Comparison of ENCODE assay signal across 18 mouse cellular contexts in genomic region chr4:126152864-126153263, GRCm38 (mm10). TPM values are rescaled to one million over a fixed set of nuclear protein-coding genes. Genes with fewer than 3 reads are reported as not detected.
DNase-seq lines count a peak whose midpoint lies in the region; TF ChIP-seq lines count a peak whose summit lies in the region.
"Had no signal": no experiment of that assay in that cellular context is flagged by ENCODE, and none has a peak within 500 bp of the region (broad histone marks: within the 10 kb centered on the region; RNA-seq: fewer than 3 reads in every experiment).

No protein-coding gene starts in this region.

- H3K4me3 ChIP-seq in heart, embryonic 10.5 days, result peak overlapping the region; percentile 8; the same call in 1 of the 2 replicates
- no peak overlapping the region for H3K4me3 ChIP-seq in embryonic facial prominence, embryonic 10.5 days
- H3K4me3 ChIP-seq in layer of hippocampus, adult 2 months, result no peak overlapping the region
- H3K4me3 ChIP-seq: embryonic facial prominence, embryonic 13.5 days; forebrain, embryonic 10.5 days; heart, embryonic 13.5 days; hindbrain, embryonic 12.5 days; hindbrain, embryonic 15.5 days had no signal

- WGBS in heart, embryonic 10.5 days, result 42% methylated on average over 14 of the region's 14 CpGs
- 62% methylated on average over 14 of the region's 14 CpGs for WGBS in embryonic facial prominence, embryonic 10.5 days

- H3K27ac ChIP-seq in heart, embryonic 10.5 days, result 0 out of 2 replicates have a peak overlapping the region, but pooled peaks have one; percentile 17
- H3K27ac ChIP-seq in embryonic facial prominence, embryonic 10.5 days (replicated peaks), result 0 out of 2 replicates have a peak overlapping the region, but pooled peaks have one; percentile 85
- H3K27ac ChIP-seq in layer of hippocampus, adult 2 months, result no peak overlapping the region
- H3K27ac ChIP-seq: embryonic facial prominence, embryonic 13.5 days; forebrain, embryonic 10.5 days; heart, embryonic 13.5 days; hindbrain, embryonic 12.5 days; hindbrain, embryonic 15.5 days had no signal

- H3K27me3 ChIP-seq in heart, embryonic 10.5 days (ENCODE audit: insufficient read depth, poor library complexity, severe bottlenecking), result peaks cover 20% of the 10 kb centered on the region
- H3K27me3 ChIP-seq in embryonic facial prominence, embryonic 10.5 days (replicated peaks; ENCODE audit: low read depth, poor library complexity, severe bottlenecking), result peaks cover 41% of the 10 kb centered on the region
- H3K27me3 ChIP-seq: embryonic facial prominence, embryonic 13.5 days had no signal

- H3K36me3 ChIP-seq in heart, embryonic 10.5 days, result peaks cover 18% of the 10 kb centered on the region
- peaks cover 40% of the 10 kb centered on the region for H3K36me3 ChIP-seq in embryonic facial prominence, embryonic 10.5 days (replicated peaks)
- H3K36me3 ChIP-seq: hindbrain, embryonic 12.5 days; hindbrain, embryonic 15.5 days had no signal

- intact Hi-C loops in heart, postnatal 25 days (cut with DNase I), result no loop called here

- peak; percentile 54 for DNase-seq in adrenal gland, adult 2 months
- no peak for DNase-seq in adrenal gland, postnatal 10 days
- no peak for DNase-seq in heart, embryonic 10.5 days (ENCODE audit: low spot score)
- no peak for DNase-seq in heart, postnatal 25 days (ENCODE audit: low spot score)
- DNase-seq in embryonic facial prominence, embryonic 10.5 days (ENCODE audit: low spot score), result no peak
- no peak for DNase-seq in layer of hippocampus, adult 2 months (ENCODE audit: low spot score in 2 of 2)
- DNase-seq: cerebellum, adult 2 months; cerebellum, adult 9-11 months; cerebellum, postnatal 25 days; gastrocnemius, postnatal 25 days; heart, adult 18-20 months; heart, postnatal 14 days had no signal

- no peak for TF ChIP-seq CTCF in layer of hippocampus, adult 2 months (conservative IDR thresholded peaks at IDR 0.05)

- H3K9me3 ChIP-seq in heart, embryonic 10.5 days, result no peaks in the 10 kb centered on the region
- no peaks in the 10 kb centered on the region; the same call in 1 of the 2 replicates for H3K9me3 ChIP-seq in embryonic facial prominence, embryonic 10.5 days
- H3K9me3 ChIP-seq: embryonic facial prominence, embryonic 13.5 days; forebrain, embryonic 10.5 days; heart, embryonic 13.5 days; hindbrain, embryonic 12.5 days; hindbrain, embryonic 15.5 days had no signal

- peaks cover 69% of the 10 kb centered on the region for H3K4me1 ChIP-seq in heart, embryonic 10.5 days
- peaks cover 69% of the 10 kb centered on the region for H3K4me1 ChIP-seq in embryonic facial prominence, embryonic 10.5 days

RNA-seq across cellular contexts. Expression of gene Eva1b, which starts 5.3 kb away (rescaled TPM):
- 10 to 100 TPM; 13.3 to 35.0 TPM for total RNA-seq in adrenal gland, adult 2 months (2021)
- 111 and 156 TPM in 2 replicates for polyA plus RNA-seq in adrenal gland, adult 2 months (2012; rRNA removed)
- total RNA-seq in adrenal gland, postnatal 10 days (2021), result 10 to 100 TPM; 36.3 to 41.2 TPM
- 26.3 and 39.5 TPM in 2 replicates for polyA plus RNA-seq in heart, embryonic 10.5 days (2016; fragmentation: Nextera tagmentation; extraction: Ambion mirVana)
- total RNA-seq in heart, postnatal 25 days (2021), result 10 to 100 TPM; 15.2 to 17.6 TPM
- 37.1 and 38.9 TPM in 2 replicates for polyA plus RNA-seq in embryonic facial prominence, embryonic 10.5 days (2016; fragmentation: Nextera tagmentation; extraction: Ambion mirVana)
- 1 to 10 TPM; 3.3 to 3.6 TPM for total RNA-seq in layer of hippocampus, adult 2 months (2021)

RNA-seq across cellular contexts. Expression of gene Sh3d21, which starts 10.4 kb away (rescaled TPM):
- 1 to 10 TPM; 2.5 to 3.2 TPM for total RNA-seq in adrenal gland, adult 2 months (2021)
- 1.4 and 1.8 TPM in 2 replicates for polyA plus RNA-seq in adrenal gland, adult 2 months (2012; rRNA removed)
- total RNA-seq in adrenal gland, postnatal 10 days (2021), result 1 to 10 TPM; 3.3 to 3.9 TPM
- polyA plus RNA-seq in heart, embryonic 10.5 days (2016; fragmentation: Nextera tagmentation; extraction: Ambion mirVana), result 2.0 and 3.1 TPM in 2 replicates
- total RNA-seq in heart, postnatal 25 days (2021), result 1 to 10 TPM; 1.9 to 3.1 TPM
- 2.0 and 3.1 TPM in 2 replicates for polyA plus RNA-seq in embryonic facial prominence, embryonic 10.5 days (2016; fragmentation: Nextera tagmentation; extraction: Ambion mirVana)
- total RNA-seq in layer of hippocampus, adult 2 months (2021), result under 1 TPM; 0.59 to 0.81 TPM
- total RNA-seq: common myeloid progenitor, adult 5-6 weeks had no signal

RNA-seq across cellular contexts. Expression of gene Stk40, which starts 49.1 kb away (rescaled TPM):
- 10 to 100 TPM; 43.0 to 56.0 TPM for total RNA-seq in adrenal gland, adult 2 months (2021)
- 33.2 and 33.5 TPM in 2 replicates for polyA plus RNA-seq in adrenal gland, adult 2 months (2012; rRNA removed)
- 10 to 100 TPM; 48.4 to 53.0 TPM for total RNA-seq in adrenal gland, postnatal 10 days (2021)
- polyA plus RNA-seq in heart, embryonic 10.5 days (2016; fragmentation: Nextera tagmentation; extraction: Ambion mirVana), result 37.7 and 39.0 TPM in 2 replicates
- total RNA-seq in heart, postnatal 25 days (2021), result 10 to 100 TPM; 37.6 to 38.7 TPM
- polyA plus RNA-seq in embryonic facial prominence, embryonic 10.5 days (2016; fragmentation: Nextera tagmentation; extraction: Ambion mirVana), result 43.8 and 44.5 TPM in 2 replicates
- 10 to 100 TPM; 24.8 to 26.6 TPM for total RNA-seq in layer of hippocampus, adult 2 months (2021)

RNA-seq across cellular contexts. Expression of gene Thrap3, which starts 49.7 kb away (rescaled TPM):
- total RNA-seq in adrenal gland, adult 2 months (2021), result 100 to 1,000 TPM; 169 to 173 TPM
- polyA plus RNA-seq in adrenal gland, adult 2 months (2012; rRNA removed), result 29.1 and 36.8 TPM in 2 replicates
- total RNA-seq in adrenal gland, postnatal 10 days (2021), result 100 to 1,000 TPM; 177 to 229 TPM
- 194 and 200 TPM in 2 replicates for polyA plus RNA-seq in heart, embryonic 10.5 days (2016; fragmentation: Nextera tagmentation; extraction: Ambion mirVana)
- 100 to 1,000 TPM; 108 to 111 TPM for total RNA-seq in heart, postnatal 25 days (2021)
- 262 and 263 TPM in 2 replicates for polyA plus RNA-seq in embryonic facial prominence, embryonic 10.5 days (2016; fragmentation: Nextera tagmentation; extraction: Ambion mirVana)
- total RNA-seq in layer of hippocampus, adult 2 months (2021), result 100 to 1,000 TPM; 150 to 166 TPM

RNA-seq across cellular contexts. Expression of gene Lsm10, which starts 56.4 kb away (rescaled TPM):
- total RNA-seq in adrenal gland, adult 2 months (2021), result 10 to 100 TPM; 23.4 to 30.7 TPM
- 29.3 and 32.5 TPM in 2 replicates for polyA plus RNA-seq in adrenal gland, adult 2 months (2012; rRNA removed)
- total RNA-seq in adrenal gland, postnatal 10 days (2021), result 10 to 100 TPM; 18.2 to 23.2 TPM
- polyA plus RNA-seq in heart, embryonic 10.5 days (2016; fragmentation: Nextera tagmentation; extraction: Ambion mirVana), result 47.5 and 47.7 TPM in 2 replicates
- total RNA-seq in heart, postnatal 25 days (2021), result 10 to 100 TPM; 10.7 to 12.1 TPM
- 44.9 and 48.5 TPM in 2 replicates for polyA plus RNA-seq in embryonic facial prominence, embryonic 10.5 days (2016; fragmentation: Nextera tagmentation; extraction: Ambion mirVana)
- 10 to 100 TPM; 13.4 to 13.8 TPM for total RNA-seq in layer of hippocampus, adult 2 months (2021)
